Mouse (Mus musculus): ENCODE measurements at regions not wholly inside any gene's neighbourhood (a gene's known extent, or its start where the extent isn't known, plus 50 kb on each side); places are given as distances from the start of the nearest gene placed in this dataset.

DNA sequence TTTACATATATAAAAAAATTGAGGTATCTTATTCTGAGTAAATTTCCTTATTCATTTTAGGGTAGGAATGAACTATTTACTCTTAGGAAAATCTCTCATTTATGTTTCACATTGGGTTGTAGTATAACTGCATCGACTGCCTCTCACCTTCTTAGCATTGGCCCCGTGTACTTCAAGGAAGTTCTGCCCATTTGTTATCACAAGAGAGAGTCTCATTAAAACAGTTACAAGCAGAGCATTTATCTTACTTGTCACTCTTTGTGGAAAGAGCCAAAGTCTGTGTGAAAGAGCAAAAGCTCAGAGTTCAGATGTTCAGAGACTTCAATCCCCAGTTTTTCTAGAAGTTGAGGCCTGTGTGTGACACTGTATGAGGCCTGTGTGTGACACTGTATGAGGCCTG lies 323.6 kb downstream of the Gpat3 start:
- Histone ChIP-seq H3K4me2 (replicated peaks) (no peak overlapping the region), H3K27me3 (0 out of 2 replicates have a peak, but pooled peaks cover 3% of the 10 kb centered on the region), H3K36me3 (no peaks in the 10 kb centered on the region), H3K9me3 (no peaks in the 10 kb centered on the region), H3K9ac (replicated peaks) (no peak overlapping the region), H3K27ac (no peak overlapping the region), H3K4me1 (replicated peaks) (no peaks in the 10 kb centered on the region), H3K4me3 (replicated peaks) (no peak overlapping the region)
- no peak for ATAC-seq
- WGBS: 84% methylated on average over 2 of the region's 2 CpGs

DNA sequence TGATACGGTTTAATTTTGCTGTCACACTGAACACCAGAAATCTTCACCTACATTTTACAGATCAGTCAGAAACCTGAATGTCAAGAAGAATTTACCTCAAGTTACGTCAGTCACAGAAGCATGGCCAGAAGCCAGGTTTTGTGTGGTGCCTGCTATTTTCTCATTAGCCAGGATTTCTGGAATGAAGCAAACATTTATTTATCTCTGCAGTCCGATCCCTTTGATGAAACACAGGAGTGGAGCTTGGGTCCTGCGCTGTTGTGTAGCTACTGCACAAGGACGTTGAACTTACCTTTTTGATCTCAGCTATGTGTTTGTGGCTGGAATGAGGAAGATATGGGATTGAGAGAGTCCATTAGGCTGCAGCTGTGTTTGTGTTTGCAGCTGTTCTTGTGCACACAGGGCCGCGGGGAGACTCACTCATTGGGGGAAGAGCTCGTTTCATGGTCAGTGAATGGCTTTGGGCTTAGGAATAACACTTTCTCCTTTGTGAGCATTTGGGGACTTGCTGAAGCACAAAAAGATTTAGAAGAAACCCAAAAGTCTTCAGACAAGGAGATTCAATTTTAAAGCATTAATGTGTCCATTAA lies 318.2 kb downstream of the Gpat3 start:
- Histone ChIP-seq H3K4me1 (replicated peaks) (peaks cover 6% of the 10 kb centered on the region; the same call in 1 of the 2 replicates), H3K4me3 (replicated peaks) (no peak overlapping the region), H3K36me3 (no peaks in the 10 kb centered on the region), H3K27me3 (0 out of 2 replicates have a peak, but pooled peaks cover 3% of the 10 kb centered on the region), H3K4me2 (replicated peaks) (no peak overlapping the region), H3K27ac (no peak overlapping the region), H3K9ac (replicated peaks) (no peak overlapping the region), H3K9me3 (no peaks in the 10 kb centered on the region)
- no peak for ATAC-seq
- WGBS: 55% methylated on average over 8 of the region's 8 CpGs

DNA sequence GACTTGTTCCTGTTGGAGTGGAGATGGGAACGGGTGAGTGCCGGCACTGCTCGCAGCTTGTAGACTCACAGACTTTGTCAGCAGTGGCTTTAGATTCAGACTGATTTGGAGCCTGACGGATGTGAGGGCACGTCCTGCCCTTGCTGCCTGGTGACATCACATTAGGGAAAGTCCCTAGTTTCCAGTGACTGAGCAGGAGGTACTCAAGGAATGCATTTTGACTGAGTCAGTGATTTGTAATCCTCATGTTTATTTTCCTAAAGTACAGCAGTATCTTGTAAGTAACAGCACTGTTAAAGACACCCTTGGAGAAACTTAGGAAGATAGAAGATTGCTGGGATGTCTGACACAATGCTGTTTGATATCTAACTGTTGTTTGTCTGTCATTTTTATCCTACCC lies 317.6 kb downstream of the Gpat3 start:
- Histone ChIP-seq H3K9me3 (no peaks in the 10 kb centered on the region), H3K36me3 (no peaks in the 10 kb centered on the region), H3K9ac (replicated peaks) (no peak overlapping the region), H3K27me3 (0 out of 2 replicates have a peak, but pooled peaks cover 3% of the 10 kb centered on the region), H3K4me3 (replicated peaks) (no peak overlapping the region), H3K27ac (no peak overlapping the region), H3K4me2 (replicated peaks) (no peak overlapping the region), H3K4me1 (replicated peaks) (peaks cover 6% of the 10 kb centered on the region; the same call in 1 of the 2 replicates)
- 41% methylated on average over 5 of the region's 5 CpGs for WGBS
- no peak for ATAC-seq

DNA sequence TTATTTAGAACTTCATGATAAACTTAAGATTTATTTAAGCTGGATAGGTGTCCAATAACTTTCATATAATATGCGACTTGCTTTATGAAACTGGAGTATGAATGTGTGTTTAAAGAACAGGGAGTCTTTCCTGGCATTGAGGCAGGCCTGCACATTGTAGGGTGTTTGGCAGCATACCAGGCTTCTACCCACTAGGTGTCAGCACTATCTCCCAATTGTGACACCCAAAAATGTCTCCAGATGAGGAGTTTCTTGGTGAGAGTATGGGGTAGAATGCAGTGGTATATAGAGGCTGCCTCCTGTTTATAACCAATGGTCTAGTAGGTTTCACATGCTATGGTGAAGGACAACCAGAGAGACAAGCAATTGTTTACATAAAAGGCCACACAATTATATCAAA lies 311.9 kb downstream of the Gpat3 start:
- Histone ChIP-seq H3K9me3 (0 out of 2 replicates have a peak, but pooled peaks cover 2% of the 10 kb centered on the region), H3K27me3 (no peaks in the 10 kb centered on the region), H3K4me1 (replicated peaks) (peaks cover 6% of the 10 kb centered on the region; the same call in 1 of the 2 replicates), H3K4me3 (replicated peaks) (no peak overlapping the region), H3K36me3 (no peaks in the 10 kb centered on the region), H3K9ac (replicated peaks) (no peak overlapping the region), H3K4me2 (replicated peaks) (no peak overlapping the region), H3K27ac (no peak overlapping the region)
- ATAC-seq: no peak
- 58% methylated on average over 1 of the region's 1 CpGs for WGBS

DNA sequence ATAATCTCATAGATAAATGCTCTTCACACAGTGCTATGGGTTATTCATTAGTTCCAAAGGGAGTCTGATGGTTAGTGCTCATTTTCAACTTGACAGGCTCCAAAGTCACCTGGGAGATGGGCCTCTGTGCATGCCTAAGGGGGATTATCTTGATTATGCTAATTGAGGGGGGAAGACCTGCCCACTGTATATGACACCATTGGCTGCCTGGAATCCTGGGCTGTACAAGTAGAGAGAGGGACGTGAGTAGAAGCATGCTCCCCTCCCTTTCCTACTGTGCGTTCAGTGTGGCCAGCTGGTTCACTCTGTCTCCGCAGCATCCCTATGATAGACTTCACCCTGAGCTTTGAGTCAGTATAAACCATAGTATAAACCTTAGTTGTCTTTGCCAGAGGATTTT lies 300.8 kb downstream of the Gpat3 start:
- ATAC-seq: peak; percentile 66
- Histone ChIP-seq H3K9me3 (no peaks in the 10 kb centered on the region), H3K36me3 (no peaks in the 10 kb centered on the region), H3K27me3 (no peaks in the 10 kb centered on the region), H3K4me1 (replicated peaks) (peaks cover 3% of the 10 kb centered on the region; the same call in 1 of the 2 replicates), H3K27ac (no peak overlapping the region), H3K4me3 (replicated peaks) (no peak overlapping the region), H3K9ac (replicated peaks) (no peak overlapping the region), H3K4me2 (replicated peaks) (no peak overlapping the region)
- 35% methylated on average over 3 of the region's 3 CpGs for WGBS

DNA sequence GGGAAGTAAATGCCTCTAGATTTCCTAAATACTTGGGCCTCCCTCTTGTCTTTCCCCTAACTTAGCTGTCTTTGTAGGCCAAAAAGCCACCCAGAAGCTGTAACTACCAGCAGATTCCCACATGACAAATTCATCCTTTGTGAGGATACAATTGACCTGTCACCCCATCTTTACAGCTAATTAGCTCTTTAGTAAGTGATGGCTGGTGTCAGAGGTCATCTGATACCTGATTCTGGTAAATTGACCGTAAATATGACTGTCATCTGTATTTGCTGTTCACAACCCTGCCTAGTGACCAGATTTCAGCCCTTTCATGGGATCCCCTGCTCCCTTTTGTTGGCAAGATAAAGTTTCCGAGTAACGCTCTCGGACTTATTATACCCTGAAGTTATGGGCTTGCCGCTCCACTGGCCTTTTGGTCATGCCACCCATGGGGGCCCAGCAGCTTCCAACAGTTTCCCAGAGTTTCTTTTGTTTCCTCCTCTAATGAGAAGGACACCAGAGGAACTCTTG lies 279.5 kb downstream of the Gpat3 start:
- Histone ChIP-seq H3K27me3 (peaks cover 38% of the 10 kb centered on the region), H3K9ac (replicated peaks) (no peak overlapping the region), H3K4me2 (replicated peaks) (no peak overlapping the region), H3K4me1 (replicated peaks) (no peaks in the 10 kb centered on the region), H3K27ac (no peak overlapping the region), H3K4me3 (replicated peaks) (no peak overlapping the region), H3K36me3 (no peaks in the 10 kb centered on the region), H3K9me3 (no peaks in the 10 kb centered on the region)
- ATAC-seq: no peak
- WGBS: 17% methylated on average over 5 of the region's 5 CpGs

DNA sequence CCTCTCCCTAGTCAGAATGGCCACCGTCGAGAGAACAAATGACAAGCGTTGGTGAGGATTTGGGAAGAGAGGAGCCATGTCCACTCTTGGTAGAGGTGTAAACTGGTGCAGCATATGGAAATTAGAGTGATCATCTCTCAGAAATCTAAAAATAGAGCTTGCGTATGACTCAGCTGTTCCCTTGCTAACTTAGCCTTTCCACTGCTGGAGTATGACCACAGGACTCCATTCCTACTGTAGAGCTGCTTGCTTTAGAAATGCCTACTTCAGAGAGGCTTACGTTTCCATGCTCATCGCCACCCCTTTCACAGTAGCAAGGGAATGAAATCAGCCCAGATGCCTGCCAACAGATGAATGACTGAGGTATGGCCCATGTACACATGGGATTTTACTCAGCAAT lies 277.4 kb downstream of the Gpat3 start:
- WGBS: 89% methylated on average over 6 of the region's 6 CpGs
- ATAC-seq: no peak

DNA sequence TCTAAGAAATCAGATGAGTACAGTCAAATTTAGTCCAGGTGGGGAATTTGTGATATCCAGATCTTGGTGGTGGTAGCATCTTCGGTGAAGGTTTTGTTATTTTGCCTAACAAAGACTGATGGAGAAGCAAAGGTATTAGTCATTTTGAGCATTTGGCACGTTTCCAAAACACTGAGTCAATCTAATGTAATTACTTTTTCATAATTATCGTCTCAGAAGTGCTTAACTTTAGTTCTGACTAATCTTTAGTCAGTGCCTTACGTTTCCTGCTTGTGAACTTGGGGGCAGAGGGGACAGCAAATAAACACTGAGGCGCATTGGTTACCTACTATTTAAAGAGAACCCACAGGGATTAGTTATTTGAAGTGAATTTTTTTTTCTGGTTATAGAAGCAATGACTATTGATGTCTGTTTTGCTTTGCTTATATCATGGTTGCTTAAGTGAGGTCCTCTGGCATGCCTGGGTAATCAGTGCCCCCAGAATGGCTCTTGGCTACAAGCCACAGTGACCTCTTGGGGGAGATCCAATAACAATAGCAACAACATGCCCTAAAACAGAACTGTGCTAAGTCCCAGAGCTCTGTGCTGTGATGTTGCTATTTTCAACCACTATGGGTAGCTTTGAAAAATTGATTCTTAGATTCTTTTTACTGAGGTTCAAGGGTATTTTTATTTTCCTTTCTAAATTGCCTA lies 275.1 kb downstream of the Gpat3 start:
- Histone ChIP-seq H3K9ac (replicated peaks) (no peak overlapping the region), H3K36me3 (no peaks in the 10 kb centered on the region), H3K4me2 (replicated peaks) (no peak overlapping the region), H3K27me3 (peaks cover 17% of the 10 kb centered on the region), H3K27ac (no peak overlapping the region), H3K4me1 (replicated peaks) (no peaks in the 10 kb centered on the region), H3K9me3 (no peaks in the 10 kb centered on the region), H3K4me3 (replicated peaks) (no peak overlapping the region)
- 75% methylated on average over 5 of the region's 5 CpGs for WGBS
- no peak for ATAC-seq

More for the DNA sequence above, 277.4 kb downstream of the Gpat3 start:
- Histone ChIP-seq H3K4me2 (replicated peaks) (no peak overlapping the region), H3K9ac (replicated peaks) (no peak overlapping the region), H3K4me1 (replicated peaks) (no peaks in the 10 kb centered on the region), H3K36me3 (no peaks in the 10 kb centered on the region), H3K27me3 (peaks cover 28% of the 10 kb centered on the region), H3K9me3 (no peaks in the 10 kb centered on the region), H3K27ac (no peak overlapping the region), H3K4me3 (replicated peaks) (no peak overlapping the region)

DNA sequence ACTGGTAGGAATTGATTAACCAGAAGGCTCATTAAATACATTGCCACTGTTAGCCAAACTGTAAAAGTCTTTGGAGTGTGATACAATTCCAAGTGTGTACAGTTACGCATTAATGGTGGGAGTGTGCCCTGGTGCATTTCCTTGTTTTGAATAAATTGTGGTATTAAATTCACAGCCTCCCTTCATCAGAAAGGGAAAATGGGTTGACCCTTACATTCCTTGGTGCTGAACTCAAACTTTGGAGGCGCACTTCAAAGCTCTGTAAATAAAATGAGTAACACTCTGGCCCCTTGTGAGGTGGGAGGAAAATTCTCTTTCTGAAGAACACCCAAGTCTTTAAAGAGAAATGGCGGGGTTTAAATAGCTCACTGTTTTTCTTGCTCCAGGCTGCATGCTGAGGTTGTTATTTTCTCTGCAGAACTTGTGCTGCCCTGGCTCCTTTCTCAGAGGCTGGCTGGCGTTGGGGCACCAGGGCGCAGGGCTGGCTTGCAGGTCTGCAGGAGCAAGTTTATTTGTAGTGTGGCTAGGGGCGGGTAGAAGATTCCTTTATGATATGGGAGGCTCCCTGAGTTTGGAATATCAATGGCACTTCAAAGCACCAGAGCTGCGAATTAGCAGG lies 266.7 kb downstream of the Gpat3 start:
- H3K9me3 ChIP-seq: no peaks in the 10 kb centered on the region
- no peak for ATAC-seq
- no peaks in the 10 kb centered on the region for H3K36me3 ChIP-seq
- no peaks in the 10 kb centered on the region for H3K4me1 ChIP-seq (replicated peaks)
- WGBS: 62% methylated on average over 7 of the region's 7 CpGs
- H3K27me3 ChIP-seq: no peaks in the 10 kb centered on the region
- H3K4me3 ChIP-seq (replicated peaks): no peak overlapping the region
- no peak overlapping the region for H3K4me2 ChIP-seq (replicated peaks)
- no peak overlapping the region for H3K27ac ChIP-seq
- no peak overlapping the region for H3K9ac ChIP-seq (replicated peaks)

DNA sequence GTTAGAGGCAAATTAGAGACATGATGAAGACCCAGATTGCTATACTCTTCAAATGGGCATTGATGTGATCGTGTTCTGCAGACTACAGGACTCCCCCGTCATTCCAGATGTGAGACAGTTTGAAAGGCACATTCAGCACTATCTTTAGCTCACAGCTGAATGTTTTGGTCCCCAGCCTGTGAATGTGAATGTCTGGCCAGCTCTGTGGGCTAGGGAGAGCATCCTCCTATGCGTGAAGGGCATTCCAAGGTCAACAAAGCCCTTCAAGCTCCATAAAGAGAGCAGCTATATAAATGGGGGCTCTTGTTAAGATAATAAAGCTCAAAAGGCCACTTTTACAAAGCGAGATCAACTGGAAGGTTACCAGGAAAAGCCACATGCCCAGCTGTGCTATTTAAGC lies 266.1 kb downstream of the Gpat3 start:
- ATAC-seq: no peak
- Histone ChIP-seq H3K4me3 (replicated peaks) (no peak overlapping the region), H3K36me3 (no peaks in the 10 kb centered on the region), H3K4me2 (replicated peaks) (no peak overlapping the region), H3K27ac (no peak overlapping the region), H3K4me1 (replicated peaks) (no peaks in the 10 kb centered on the region), H3K27me3 (no peaks in the 10 kb centered on the region), H3K9ac (replicated peaks) (no peak overlapping the region), H3K9me3 (no peaks in the 10 kb centered on the region)
- WGBS: 62% methylated on average over 4 of the region's 4 CpGs

DNA sequence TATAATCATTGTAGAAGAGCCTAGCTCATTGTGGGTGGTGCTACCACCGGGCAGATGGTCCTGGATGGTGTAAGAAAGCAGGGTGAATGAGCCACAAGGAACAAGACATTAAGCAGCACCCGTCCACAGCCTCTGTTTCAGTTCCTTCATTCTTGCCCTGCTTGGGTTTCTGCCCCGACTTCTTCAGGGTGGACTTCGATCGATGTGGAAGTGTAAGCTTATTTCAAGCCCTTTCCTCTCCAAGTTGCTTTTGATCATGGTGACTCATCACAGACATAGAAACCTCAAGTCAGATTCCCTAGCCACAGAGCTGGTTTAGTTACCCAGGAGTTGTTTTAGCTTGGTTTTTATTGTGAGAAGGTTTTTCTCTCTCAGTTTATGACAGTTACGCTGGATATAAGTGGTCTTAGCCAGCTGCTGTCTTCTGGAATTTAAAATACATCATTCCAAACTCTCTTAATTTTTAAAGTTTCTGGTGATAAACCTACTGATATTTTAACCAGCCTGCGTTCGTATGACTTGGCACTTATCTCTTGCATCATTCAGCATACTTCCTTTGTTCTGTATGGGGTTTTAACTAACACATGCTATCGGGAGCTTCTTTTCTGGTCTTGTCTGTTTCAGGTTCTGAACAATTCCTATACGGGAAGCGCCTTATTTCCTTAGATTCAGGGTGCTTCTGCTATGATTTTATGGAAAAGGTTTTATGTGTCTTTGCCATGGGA lies 255.6 kb downstream of the Gpat3 start:
- Histone ChIP-seq H3K4me2 (replicated peaks) (no peak overlapping the region), H3K27me3 (no peaks in the 10 kb centered on the region; the same call in 1 of the 2 replicates), H3K4me3 (replicated peaks) (no peak overlapping the region), H3K4me1 (replicated peaks) (no peaks in the 10 kb centered on the region), H3K36me3 (no peaks in the 10 kb centered on the region), H3K9ac (replicated peaks) (no peak overlapping the region), H3K27ac (no peak overlapping the region), H3K9me3 (no peaks in the 10 kb centered on the region)
- 86% methylated on average over 11 of the region's 11 CpGs for WGBS
- ATAC-seq: no peak

Measured in midbrain, embryonic 13.5 days (tissue).